Mouse (Mus musculus): Measurements from ENCODE around the gene Pllp.

DNA sequence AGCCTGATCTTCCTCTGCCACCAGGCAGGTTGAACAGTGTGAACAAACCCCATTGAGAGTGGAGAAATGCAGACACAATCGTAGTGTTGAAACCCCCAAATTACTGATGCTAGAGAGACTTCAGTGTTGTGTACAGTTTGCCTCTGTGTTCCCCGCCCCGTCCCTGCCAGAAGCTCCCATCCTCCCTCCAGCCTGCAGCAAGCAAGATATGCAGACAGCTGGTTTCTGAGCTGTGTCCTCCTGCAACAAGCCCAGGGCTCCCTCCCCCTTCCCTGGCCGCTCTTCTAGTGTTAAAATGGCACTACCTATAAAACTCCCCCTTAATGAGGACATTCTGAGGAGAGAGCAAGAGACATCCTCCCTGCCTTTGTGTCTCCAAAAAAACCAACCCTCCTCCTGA lies 33.2 kb upstream of the Pllp start:
- TF ChIP-seq CTCF (IDR thresholded peaks at IDR 0.05; ENCODE audit: extremely low read depth, insufficient read depth, insufficient read length, insufficient replicate concordance) (no peak), POLR2A (IDR thresholded peaks at IDR 0.05; ENCODE audit: low read depth, low read length) (no peak)
